Mouse (Mus musculus) ES-E14 (cell line): ENCODE data around the gene Cryaa. TPM values are rescaled to one million over a fixed set of nuclear protein-coding genes. Genes with fewer than 3 reads are reported as not detected.

Source experiments
- DNase-seq: peaks from one replicate; pipeline ENCODE4 v3.0.0-alpha.2; 2013; ENCODE audit warnings: low read depth, low spot score
- H3K27ac ChIP-seq: 2 replicates; pipeline ENCODE4 v1.5.1; 2012; ENCODE audit warnings: low read depth, mild to moderate bottlenecking, low read length, moderate library complexity, mixed read lengths; ENCODE audit not compliant: poor library complexity, insufficient read depth, severe bottlenecking
- H3K36me3 ChIP-seq: 2 replicates; pipeline ENCODE4 v1.6.1; 2012; ENCODE audit warnings: mild to moderate bottlenecking, low read length, moderate library complexity, mixed read lengths; ENCODE audit not compliant: control insufficient read depth, poor library complexity, insufficient read depth, severe bottlenecking
- H3K4me1 ChIP-seq, 2 experiments: fragments of 150-350 bp in 1 of 2; sonication (generic) in 1 of 2; 2 replicates each; pipeline ENCODE4 v1.6.1; 2012; ENCODE audit warnings: low read length in 2 of 2, mild to moderate bottlenecking in 1 of 2, mixed read lengths in 1 of 2; ENCODE audit not compliant: control insufficient read depth in 2 of 2, insufficient read depth in 2 of 2, poor library complexity in 1 of 2
- H3K4me3 ChIP-seq, 2 experiments: fragments of 150-350 bp in 1 of 2; sonication (generic) in 1 of 2; 2 replicates each; pipeline ENCODE4 v1.5.1; 2012; ENCODE audit warnings: low read length in 2 of 2, low read depth in 1 of 2, mild to moderate bottlenecking in 1 of 2, mixed read lengths in 1 of 2; ENCODE audit not compliant: insufficient read depth in 1 of 2, poor library complexity in 1 of 2, severe bottlenecking in 1 of 2
- H3K9ac ChIP-seq: 2 replicates; pipeline ENCODE4 v1.6.1; 2012; ENCODE audit warnings: low read depth, mild to moderate bottlenecking, low read length, mixed read lengths; ENCODE audit not compliant: poor library complexity, insufficient read depth, severe bottlenecking
- H3K9me3 ChIP-seq: fragments of 150-350 bp; sonication (generic); 2 replicates; pipeline ENCODE4 v1.6.1; 2012; ENCODE audit warnings: low read depth, mild to moderate bottlenecking, low read length; ENCODE audit not compliant: control insufficient read depth, insufficient read depth
- CHD2 ChIP-seq: IDR thresholded peaks from 2 replicates; pipeline ENCODE4 v1.6.1; 2014; ENCODE audit warnings: mild to moderate bottlenecking, low read depth, low read length, inconsistent platforms
- HCFC1 ChIP-seq: IDR thresholded peaks from 2 replicates; pipeline ENCODE4 v1.6.1; 2012; ENCODE audit warnings: low read length, inconsistent platforms, borderline replicate concordance; ENCODE audit not compliant: insufficient read depth
- MAFK ChIP-seq: IDR thresholded peaks from 2 replicates; pipeline ENCODE4 v1.6.1; 2014; ENCODE audit warnings: mild to moderate bottlenecking, low read depth, low read length, inconsistent platforms; ENCODE audit not compliant: insufficient read depth
- ZC3H11A ChIP-seq: IDR thresholded peaks from 2 replicates; pipeline ENCODE4 v1.6.1; 2012; ENCODE audit warnings: low read depth, mild to moderate bottlenecking, inconsistent platforms, low read length, borderline replicate concordance
- ZNF384 ChIP-seq: IDR thresholded peaks from 2 replicates; pipeline ENCODE4 v1.6.1; 2012; ENCODE audit warnings: low read depth, low read length, inconsistent platforms
- in situ Hi-C, 2 experiments: fragments of 600-800 bp; cut with MboI; formaldehyde crosslinking; loops; one replicate each; pipeline ENCODE4 v1.15.1; 2025; ENCODE audit warnings: low sequenced_read_pairs in 2 of 2, inconsistent platforms in 1 of 2; ENCODE audit not compliant: unreplicated experiment in 2 of 2
- total RNA-seq: library from RNA; depleted of rRNA; stranded (reverse); fragments of 300-350 nt; gene quantifications from 2 replicates; pipeline ENCODE4 v1.2.3, GENCODE M21; 2012; rRNA removed

Cryaa gene
- total RNA-seq, 1 experiment = 0.36 TPM

DNA sequence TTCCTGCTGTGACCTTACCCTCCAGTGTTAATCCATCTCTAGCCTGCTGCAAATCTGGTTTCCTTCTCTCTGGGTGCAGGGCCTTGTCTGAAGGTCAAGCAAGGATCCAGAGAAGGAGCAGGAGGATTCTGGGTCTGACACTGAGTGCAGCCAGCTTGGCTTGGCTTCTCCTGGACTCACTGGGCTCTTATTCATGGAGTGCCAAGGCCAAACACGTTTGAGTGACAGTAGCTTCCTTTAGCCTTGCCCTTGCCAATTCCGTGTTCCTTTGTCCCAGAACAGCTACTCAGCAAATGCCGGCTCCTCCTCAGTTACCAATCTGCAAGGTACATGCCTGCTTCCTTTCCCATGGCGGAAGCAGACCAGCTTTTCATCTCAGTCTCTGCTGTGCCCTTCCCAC, 49.6 kb downstream of the Cryaa start:
- no peak overlapping the region for H3K27ac ChIP-seq
- in situ Hi-C loops = no loop called here
- peaks cover 2 to 23% of the 10 kb centered on the region in 2 experiments; a peak in 1 of 4 replicates for H3K4me1 ChIP-seq

DNA sequence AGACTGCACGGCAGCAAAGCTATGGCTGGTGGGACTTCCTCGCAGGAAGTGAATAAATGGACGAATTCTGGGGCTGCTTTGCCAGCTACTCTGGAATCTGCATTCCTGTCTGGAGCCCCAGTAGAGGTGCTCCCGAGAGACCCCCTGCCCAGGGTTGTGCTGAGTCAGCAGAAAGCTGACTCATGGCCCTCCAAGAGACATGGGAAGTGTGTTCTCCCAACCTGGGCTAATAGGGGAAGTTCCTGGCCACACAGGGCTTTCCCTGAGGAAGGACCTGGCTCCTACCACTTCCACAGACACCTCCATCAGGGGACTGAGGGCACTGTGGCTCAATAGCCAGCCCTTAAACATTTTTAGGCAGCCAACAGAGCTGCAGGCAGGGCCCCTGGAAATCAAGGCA, 50.4 kb downstream of the Cryaa start:
- H3K4me1 ChIP-seq = peaks cover 2 to 25% of the 10 kb centered on the region in 2 experiments; a peak in 1 of 4 replicates

More for the DNA sequence above, 49.6 kb downstream of the Cryaa start:
- DNase-seq = no peak
- H3K36me3 ChIP-seq = no peaks in the 10 kb centered on the region
- TF ChIP-seq HCFC1 (no peak), ZC3H11A (no peak), MAFK (no peak), ZNF384 (no peak)
- H3K9me3 ChIP-seq = no peaks in the 10 kb centered on the region
- H3K9ac ChIP-seq = no peak overlapping the region
- no peak overlapping the region for H3K4me3 ChIP-seq

DNA sequence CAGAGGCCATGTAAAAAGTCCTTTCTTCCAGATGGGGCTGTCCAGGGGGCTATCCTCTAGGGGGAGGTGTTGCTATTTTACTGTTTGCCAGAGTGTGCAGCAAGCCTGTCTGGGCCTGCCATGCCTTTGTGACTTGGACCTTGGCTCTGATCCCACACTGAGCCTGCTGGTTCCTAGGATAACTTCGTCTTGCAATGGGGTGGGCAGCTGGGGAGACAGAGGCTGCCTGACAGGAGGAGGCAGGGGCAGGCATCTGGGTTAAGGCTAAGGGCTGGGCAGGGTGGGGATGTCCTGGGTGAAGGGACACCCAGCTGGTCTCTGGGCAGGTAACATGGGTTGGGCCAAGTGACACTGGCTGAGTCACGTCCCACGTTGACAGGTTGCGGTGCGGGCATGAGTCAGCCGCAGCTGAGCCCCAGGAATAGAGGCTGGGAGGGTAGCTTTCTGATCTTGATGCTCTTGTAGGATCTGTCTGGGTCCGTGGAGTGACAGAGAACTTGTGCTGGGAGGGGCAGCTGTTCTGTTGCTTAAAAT, 51.4 kb downstream of the Cryaa start:
- peaks cover 2 to 25% of the 10 kb centered on the region in 2 experiments; a peak in 2 of 4 replicates for H3K4me1 ChIP-seq
- no peak overlapping the region for H3K4me3 ChIP-seq
- H3K9me3 ChIP-seq = no peaks in the 10 kb centered on the region
- no peak overlapping the region for H3K9ac ChIP-seq
- in situ Hi-C loops = no loop called here
- H3K36me3 ChIP-seq = no peaks in the 10 kb centered on the region
- DNase-seq = no peak
- H3K27ac ChIP-seq = no peak overlapping the region
- TF ChIP-seq MAFK = no peak
- no peak for TF ChIP-seq CHD2
- TF ChIP-seq ZC3H11A = no peak
- no peak for TF ChIP-seq ZNF384
- TF ChIP-seq HCFC1 = no peak

More for the DNA sequence above, 50.4 kb downstream of the Cryaa start:
- no peak for DNase-seq
- TF ChIP-seq HCFC1 = no peak
- peak; percentile 93 for TF ChIP-seq MAFK
- TF ChIP-seq ZNF384 = no peak
- Histone ChIP-seq H3K36me3 (no peaks in the 10 kb centered on the region), H3K4me3 (no peak overlapping the region), H3K27ac (no peak overlapping the region), H3K9ac (no peak overlapping the region), H3K9me3 (no peaks in the 10 kb centered on the region)
- in situ Hi-C loops = no loop called here

DNA sequence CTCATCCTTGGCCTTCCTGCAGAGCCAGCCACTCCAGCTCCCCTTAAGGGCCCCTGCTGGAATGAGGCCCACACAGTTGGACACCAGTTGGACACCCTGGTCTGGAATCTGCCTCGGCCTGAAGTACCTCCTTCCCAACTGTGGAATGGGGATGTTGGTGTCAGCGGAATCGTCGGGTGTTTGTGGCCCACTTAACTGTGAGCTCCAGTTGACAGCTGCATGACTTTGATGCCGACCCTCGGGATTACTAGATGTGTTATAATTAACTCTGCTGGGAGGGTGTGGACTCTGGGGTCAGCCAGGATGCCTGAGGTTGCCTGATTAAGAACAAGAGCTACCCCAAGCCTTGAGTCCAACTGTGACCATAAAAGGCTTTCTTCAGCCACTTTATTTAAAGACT, 53.4 kb downstream of the Cryaa start:
- no peak overlapping the region for H3K9ac ChIP-seq
- H3K27ac ChIP-seq = no peak overlapping the region
- no peak for TF ChIP-seq ZC3H11A
- no peak for TF ChIP-seq MAFK
- no peak for TF ChIP-seq CHD2
- TF ChIP-seq ZNF384 = no peak
- no peak for TF ChIP-seq HCFC1
- DNase-seq = no peak
- no peak overlapping the region for H3K4me3 ChIP-seq
- in situ Hi-C loops = no loop called here
- H3K4me1 ChIP-seq = peaks cover 3 to 26% of the 10 kb centered on the region in 2 experiments; a peak in 3 of 4 replicates
- no peaks in the 10 kb centered on the region for H3K9me3 ChIP-seq
- no peaks in the 10 kb centered on the region for H3K36me3 ChIP-seq

Other genes starting within 250 kb of the Cryaa start
- gene Wdr4, start 157.8 kb upstream of the Cryaa start, total RNA-seq = 56.6 and 58.5 TPM in 2 replicates
- gene Ndufv3, start 157.7 kb upstream of the Cryaa start, total RNA-seq = 206 and 242 TPM in 2 replicates
- gene Pknox1, start 113.1 kb upstream of the Cryaa start, total RNA-seq = 16.3 and 20.8 TPM in 2 replicates
- gene Cbs, start 40.6 kb upstream of the Cryaa start, total RNA-seq = 8.6 and 15.5 TPM in 2 replicates
- 219 and 238 TPM in 2 replicates for gene U2af1, start 18.9 kb upstream of the Cryaa start, total RNA-seq
- gene Sik1, start 178.0 kb downstream of the Cryaa start, total RNA-seq = 35.0 and 41.2 TPM in 2 replicates